Mouse (Mus musculus) urinary bladder, adult 18-20 months (tissue): Measurements from ENCODE around the gene Fbxw7.

ENCODE experiments used
- DNase-seq, 2 experiments: peaks; one replicate each; pipeline ENCODE4 v3.0.0; 2022; ENCODE audit warnings: low spot score in 2 of 2, mixed read lengths in 2 of 2

Gene Fbxw7

DNA sequence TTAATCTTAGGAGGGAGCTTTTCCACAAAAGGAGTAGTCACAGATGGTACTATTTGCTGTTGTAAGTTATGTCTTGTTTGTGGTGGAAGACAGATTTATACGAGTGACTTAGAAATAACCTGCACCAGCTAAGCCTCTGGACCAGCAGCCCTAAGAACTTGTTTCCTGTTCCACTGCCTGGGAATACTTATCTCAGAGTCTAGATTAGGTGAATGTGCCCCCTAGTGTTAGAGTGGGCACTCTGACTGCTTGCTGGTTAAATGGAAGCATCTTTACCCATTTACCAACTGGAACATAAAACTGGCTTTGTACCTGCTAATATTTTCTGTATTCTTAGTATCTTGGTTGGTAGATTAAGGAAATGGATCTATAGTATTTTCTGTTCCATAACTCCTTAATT is 74.6 kb downstream of the Fbxw7 start:
- DNase-seq: no peak

DNA sequence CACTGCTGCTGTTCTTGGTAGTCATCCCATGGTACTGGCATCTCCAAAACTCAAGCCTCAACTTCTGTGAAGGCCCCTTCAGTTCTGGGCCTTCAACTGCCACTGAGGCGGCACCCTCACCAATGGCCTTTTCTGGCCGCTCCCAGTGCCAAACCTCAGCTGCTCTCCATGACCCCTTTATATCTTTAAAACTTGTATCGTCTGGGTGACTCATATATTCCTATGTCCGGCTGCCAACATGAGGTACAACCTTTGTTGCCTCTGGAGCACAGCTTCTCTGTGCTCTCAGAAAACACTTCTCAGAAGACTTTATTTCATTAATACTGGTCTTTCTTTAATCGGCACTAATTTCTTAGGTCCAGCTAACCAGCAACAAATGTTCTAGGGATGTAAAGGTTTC is 75.9 kb downstream of the Fbxw7 start:
- no peak for DNase-seq

DNA sequence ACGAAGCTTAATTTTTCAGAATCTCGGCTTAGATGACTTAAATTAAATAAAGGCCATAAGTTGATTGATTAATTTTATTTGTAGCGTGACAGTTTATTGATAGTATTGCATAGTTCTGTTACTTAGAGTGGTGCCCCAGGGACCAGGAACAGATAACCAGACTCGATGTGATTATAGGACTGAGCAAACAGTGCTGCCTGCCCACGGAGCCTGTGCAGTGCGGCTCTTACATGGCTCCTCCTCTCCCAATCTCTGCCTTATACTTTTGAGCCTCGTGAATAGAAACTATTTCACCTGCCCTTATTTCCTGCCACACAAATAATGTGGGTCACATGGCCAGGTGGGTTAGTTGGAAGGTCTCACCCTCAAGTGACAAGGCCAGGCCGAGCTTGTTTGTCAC is 82.9 kb downstream of the Fbxw7 start:
- DNase-seq: no peak

GRCm38 (mm10) chr3:84906528-84906927 is 91.5 kb downstream of the Fbxw7 start:
- DNase-seq: no peak

- DNase-seq: no peak
Observed at GRCm38 (mm10) chr3:84914284-84914683, 99.2 kb downstream of the Fbxw7 start.

- no peak for DNase-seq
Observed at GRCm38 (mm10) chr3:84917903-84918679, 103.0 kb downstream of the Fbxw7 start.

DNA sequence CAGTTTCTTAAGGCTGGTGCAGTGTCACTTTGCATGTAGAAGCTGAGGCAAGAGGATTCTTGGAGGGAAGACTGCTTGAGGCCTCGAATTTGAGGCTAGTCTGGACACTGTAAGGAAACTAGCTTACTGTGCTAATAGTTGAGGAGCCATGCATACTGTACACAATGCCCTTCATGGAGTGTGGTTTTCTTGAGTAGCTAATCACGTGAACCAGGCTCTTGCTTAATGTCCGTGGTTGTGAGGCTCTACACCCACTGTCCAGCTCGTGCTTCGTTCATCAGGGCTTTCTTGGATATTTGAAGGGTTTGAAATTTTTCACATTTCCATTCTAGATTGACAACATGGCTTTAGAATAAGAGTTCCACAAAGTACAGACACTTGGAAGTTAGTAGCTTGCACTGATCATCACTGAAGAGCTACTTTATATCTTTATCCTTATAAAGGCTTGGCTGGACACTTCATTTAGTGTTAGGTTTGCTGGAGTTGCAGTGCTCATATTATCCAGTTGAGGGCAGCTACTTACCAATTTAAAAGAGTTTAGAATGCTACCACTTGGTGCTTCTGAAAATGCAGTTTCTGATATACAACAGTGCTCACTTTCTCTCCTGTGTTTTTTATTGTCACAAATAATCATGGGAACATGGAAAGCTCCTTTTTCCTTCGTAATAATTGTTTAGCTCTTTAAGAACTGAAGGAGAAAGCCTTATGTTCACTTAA is 106.8 kb downstream of the Fbxw7 start:
- DNase-seq: no peak

DNA sequence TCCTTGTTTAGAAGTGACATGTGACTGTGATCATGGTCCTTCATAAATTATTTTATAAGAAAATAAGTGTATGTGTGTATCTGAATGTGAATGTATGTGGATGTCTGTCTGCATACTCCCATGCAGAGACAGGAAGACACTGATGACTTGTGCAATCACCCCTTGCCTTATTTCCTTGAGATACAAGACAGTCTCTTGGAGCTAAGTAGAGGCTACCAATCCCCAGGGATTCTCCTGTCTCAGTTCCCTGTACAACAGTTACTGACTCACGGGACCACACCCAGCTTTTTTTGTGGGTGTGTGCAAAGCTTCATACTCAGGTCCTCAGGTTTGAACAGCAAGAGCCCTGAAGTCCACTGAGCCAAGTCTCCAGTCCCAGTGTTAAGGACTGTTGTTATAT is 108.2 kb downstream of the Fbxw7 start:
- DNase-seq: no peak

DNA sequence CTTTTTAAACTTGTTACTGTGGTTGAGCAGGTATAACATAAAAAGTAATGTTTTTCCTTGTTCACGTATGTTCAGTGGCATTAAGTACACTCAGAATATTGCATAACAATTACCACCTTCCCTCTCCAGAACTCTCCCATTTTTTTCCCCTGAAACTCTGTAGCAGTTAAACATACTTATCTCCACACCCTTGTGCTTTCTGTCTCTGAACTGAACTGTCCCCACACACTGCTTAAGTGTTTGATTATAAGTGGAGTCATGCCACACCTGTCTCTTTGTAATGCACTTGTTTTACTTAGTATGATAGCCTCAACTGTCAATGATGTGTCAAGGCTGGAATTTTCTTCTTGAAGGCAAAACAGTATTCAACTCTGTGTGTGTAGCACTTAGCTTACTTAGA is 108.6 kb downstream of the Fbxw7 start:
- no peak for DNase-seq

DNA sequence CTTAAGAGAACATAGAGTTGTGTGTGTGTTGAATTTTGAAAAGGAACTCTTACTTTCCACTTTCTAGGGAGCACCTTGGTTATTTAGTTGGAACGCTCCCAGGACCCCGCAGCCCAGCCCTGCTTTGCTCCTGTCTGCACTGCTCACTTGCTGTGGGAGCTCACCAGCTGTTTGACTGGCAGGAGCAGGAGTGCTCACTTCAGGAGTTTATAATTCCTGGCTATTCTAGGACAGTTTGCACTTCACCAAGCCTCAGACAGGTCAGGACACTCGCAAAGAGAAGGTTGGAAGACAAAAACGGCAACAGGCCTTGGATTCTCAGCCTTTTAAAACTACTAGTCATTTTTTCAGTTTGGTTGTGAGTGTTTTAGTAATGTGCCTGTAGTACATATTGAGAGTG is 110.2 kb downstream of the Fbxw7 start:
- no peak for DNase-seq

GRCm38 (mm10) chr3:84926140-84926539 is 111.1 kb downstream of the Fbxw7 start:
- no peak for DNase-seq

- DNase-seq: no peak
Observed at GRCm38 (mm10) chr3:84927168-84927794, 112.2 kb downstream of the Fbxw7 start.

GRCm38 (mm10) chr3:84927901-84928300 is 112.8 kb downstream of the Fbxw7 start:
- no peak for DNase-seq

DNA sequence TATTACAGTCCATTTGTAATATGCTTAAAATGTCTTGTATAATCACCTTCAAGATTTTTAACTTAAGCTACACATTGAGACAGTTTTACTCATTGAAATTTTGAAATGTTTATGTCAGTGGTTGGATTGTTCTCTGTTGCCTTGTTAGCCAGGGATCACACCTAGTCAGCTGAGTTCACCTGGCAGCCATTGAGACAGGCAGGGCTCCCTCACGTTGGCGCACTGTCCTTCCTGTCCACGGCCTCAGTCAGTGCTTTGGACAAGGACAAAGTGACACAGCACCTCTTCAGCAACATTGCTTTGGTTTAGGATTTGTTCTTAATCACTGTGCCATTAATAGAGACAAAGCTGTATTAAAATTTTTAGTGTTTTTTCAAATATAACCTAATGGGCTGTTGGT is 114.1 kb downstream of the Fbxw7 start:
- DNase-seq: no peak

- no peak for DNase-seq
Observed at GRCm38 (mm10) chr3:84930683-84931082, 115.6 kb downstream of the Fbxw7 start.

DNA sequence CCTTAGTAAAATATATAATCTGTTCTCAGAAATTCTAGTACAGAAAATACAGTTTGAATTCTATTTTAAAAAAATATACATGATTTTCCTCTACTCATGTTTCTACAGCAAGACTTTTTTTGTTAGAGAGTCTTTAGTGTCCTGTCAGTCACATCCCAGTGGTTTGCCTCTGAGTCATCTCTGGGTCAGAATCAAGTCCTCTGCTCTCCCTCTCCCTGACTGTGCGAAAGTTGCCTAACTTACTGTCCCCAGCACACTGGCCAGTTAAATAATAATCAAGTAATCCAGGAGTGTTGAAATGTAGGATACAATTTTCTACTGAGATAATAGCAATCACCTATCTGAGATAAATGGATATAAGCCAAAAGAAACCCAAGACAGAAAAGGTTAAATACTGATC is 120.7 kb downstream of the Fbxw7 start:
- no peak for DNase-seq

DNA sequence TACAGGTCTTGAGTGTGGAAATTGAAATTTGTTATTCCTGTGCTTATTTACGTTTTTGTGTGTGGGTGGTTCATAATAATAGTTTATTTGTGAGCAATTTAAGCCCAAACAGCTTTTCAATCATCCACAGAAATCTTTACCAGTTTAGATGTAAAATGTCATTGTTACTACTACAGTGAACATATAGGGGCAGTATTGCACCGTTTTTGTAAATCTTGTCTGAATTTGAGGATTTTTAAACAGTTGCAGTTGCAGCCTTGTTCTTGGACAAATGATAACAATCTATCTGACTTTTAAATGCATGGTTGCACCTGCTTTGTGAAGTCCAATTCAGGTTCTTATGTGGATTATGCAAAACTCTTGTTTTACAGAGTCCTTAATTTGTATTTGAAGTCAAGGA is 121.2 kb downstream of the Fbxw7 start:
- no peak for DNase-seq

DNA sequence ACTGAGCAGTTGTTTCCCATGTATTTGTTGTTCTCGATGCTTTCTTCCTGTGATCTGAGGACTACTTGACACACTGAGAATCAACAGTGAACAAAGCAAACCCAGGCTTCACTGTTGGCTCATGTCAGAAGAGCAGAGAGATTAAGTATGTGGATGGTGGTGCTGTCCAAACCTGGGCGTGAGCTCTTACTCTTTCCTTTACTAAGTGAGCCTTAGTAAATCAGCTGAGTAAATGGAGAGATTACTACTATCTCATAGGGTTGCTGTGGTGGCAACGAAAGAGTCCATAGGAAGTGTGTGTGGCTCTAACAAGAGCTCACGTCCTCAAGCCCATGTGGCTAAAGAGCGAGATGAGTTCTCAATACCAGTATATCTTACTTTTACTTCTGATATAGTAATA is 121.9 kb downstream of the Fbxw7 start:
- no peak for DNase-seq

GRCm38 (mm10) chr3:84937360-84938355 is 122.6 kb downstream of the Fbxw7 start:
- no peak for DNase-seq

GRCm38 (mm10) chr3:84944933-84945332 is 129.9 kb downstream of the Fbxw7 start:
- DNase-seq: no peak

GRCm38 (mm10) chr3:84946381-84946780 is 131.3 kb downstream of the Fbxw7 start:
- DNase-seq: no peak

DNA sequence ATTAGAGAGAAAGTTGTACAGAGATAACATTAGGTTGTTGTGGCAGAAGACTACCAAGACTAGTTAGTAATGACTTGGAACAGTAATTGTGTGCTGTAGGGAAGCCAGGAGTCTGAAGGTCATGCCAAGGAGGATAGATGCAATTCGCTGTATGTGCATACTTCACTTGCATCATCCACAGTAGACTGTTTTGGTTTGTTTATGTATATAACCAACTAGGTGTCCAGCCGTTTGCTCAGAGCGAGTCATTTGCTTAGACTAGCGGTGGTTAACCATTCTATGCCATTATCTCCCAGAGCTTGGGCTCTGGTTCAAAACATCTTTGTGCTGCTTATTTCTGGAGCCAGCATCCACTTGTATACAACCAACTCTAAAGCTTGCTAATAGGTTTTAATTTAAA is 134.3 kb downstream of the Fbxw7 start:
- no peak for DNase-seq
